Mouse (Mus musculus) megakaryocyte, embryonic 14.5 days (primary cell): ENCODE measurements around the gene Plxdc2.

ENCODE experiments used
- FLI1 ChIP-seq: IDR thresholded peaks from 2 replicates; pipeline ENCODE4 v1.6.1; 2012; ENCODE audit warnings: low read length, inconsistent platforms, mixed read lengths
- GATA1 ChIP-seq: IDR thresholded peaks from 3 replicates; pipeline ENCODE4 v1.6.1; 2012; ENCODE audit warnings: mixed read lengths, low read length, inconsistent platforms, borderline replicate concordance

GRCm38 (mm10) chr2:16398006-16398405 lies 41.9 kb downstream of the Plxdc2 start:
- TF ChIP-seq GATA1, result no peak
- TF ChIP-seq FLI1, result no peak
